Mouse (Mus musculus) left cerebral cortex, postnatal 4 days (tissue): ENCODE results near the gene Usf3. TPM values are rescaled to one million over a fixed set of nuclear protein-coding genes. Genes with fewer than 3 reads are reported as not detected.

Source experiments
- DNase-seq: peaks from one replicate; pipeline ENCODE4 v3.0.0-alpha.2; 2022
- intact Hi-C: fragments of 180-260 bp; cut with DNase I; formaldehyde crosslinking; loops from one replicate; pipeline ENCODE4 v1.15.1; 2025
- total RNA-seq, 2 experiments: library from RNA; stranded (reverse); gene quantifications; 2 replicates each; pipeline ENCODE4 v1.2.3; 2021

Usf3 gene
- total RNA-seq: 10 to 100 TPM; 27.7 to 27.9 TPM

DNA sequence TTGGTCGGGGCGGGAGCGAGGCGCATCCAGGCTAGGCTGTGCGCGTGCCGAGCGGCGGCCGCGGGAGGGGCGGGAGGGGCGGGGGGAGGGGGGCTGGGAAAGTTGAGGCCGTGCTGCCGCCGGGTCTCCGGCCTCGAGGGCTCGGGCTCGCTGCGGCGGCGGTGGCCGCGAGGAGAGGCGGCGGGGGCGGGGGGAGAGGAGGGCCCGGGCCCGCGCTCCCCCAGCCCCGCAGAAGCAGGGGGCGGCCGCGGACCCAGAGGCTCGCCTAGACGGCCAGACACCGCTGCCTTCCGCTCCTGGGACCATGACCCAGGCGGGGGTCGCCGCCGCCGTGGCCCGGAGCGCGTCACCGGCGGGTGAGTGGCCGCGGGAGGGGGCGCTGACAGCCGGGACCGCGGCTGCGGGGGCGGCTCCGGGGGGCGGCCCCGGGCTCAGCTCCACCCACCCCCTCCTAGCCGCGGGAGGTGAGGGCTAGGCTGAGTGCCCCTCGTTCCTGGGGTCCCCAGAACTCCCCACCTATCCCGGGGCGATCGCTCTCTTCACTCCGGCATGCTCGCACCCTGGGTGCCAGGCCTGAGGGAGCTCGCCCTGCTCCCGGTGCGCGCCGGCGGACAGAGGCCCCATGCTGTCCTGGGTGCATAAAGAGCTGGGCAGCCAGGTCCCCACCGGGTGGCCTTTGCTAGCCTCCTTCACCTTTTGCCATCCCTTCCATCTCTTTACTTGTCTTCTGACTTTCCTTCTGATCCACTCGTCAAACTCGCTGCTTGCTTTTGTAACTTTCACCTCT, at the start of gene Usf3:
Usf3 (plus strand) TSS at position 92 of the 787 bp plus-strand sequence.
- intact Hi-C loops: no loop called here
- DNase-seq: peak; percentile 47

DNA sequence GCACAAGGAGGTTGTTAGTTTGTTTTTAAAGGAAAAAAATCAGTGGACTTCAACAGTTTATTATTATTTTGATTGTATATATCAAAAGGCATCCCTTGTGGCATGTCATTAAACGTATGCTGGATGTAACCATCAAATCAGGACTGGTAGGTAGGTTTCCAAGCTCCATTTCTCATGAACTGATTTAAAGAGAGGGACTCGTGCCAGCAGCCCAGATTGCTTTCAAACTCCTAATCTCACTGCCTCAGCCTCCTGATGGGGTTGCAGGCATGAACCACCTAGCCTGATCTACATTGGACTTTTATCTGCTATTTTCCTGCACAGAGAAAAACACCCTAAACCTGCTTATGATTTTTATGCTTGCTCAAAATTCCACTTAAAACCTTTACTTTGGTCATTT, 49.3 kb upstream of the Usf3 start:
- intact Hi-C loops: no loop called here
- DNase-seq: no peak

- intact Hi-C loops: no loop called here
- no peak for DNase-seq
Measured at GRCm38 (mm10) chr16:44124713-44125112, 48.3 kb upstream of the Usf3 start.

GRCm38 (mm10) chr16:44125436-44125835, 47.6 kb upstream of the Usf3 start:
- intact Hi-C loops: no loop called here
- DNase-seq: no peak

- intact Hi-C loops: no loop called here
- no peak for DNase-seq
Measured at GRCm38 (mm10) chr16:44126437-44126836, 46.6 kb upstream of the Usf3 start.

- intact Hi-C loops: no loop called here
Measured at GRCm38 (mm10) chr16:44132300-44132699, 40.7 kb upstream of the Usf3 start.

GRCm38 (mm10) chr16:44133187-44133586, 39.9 kb upstream of the Usf3 start:
- DNase-seq: no peak
- intact Hi-C loops: no loop called here

More at GRCm38 (mm10) chr16:44132300-44132699, 40.7 kb upstream of the Usf3 start:
- DNase-seq: no peak

DNA sequence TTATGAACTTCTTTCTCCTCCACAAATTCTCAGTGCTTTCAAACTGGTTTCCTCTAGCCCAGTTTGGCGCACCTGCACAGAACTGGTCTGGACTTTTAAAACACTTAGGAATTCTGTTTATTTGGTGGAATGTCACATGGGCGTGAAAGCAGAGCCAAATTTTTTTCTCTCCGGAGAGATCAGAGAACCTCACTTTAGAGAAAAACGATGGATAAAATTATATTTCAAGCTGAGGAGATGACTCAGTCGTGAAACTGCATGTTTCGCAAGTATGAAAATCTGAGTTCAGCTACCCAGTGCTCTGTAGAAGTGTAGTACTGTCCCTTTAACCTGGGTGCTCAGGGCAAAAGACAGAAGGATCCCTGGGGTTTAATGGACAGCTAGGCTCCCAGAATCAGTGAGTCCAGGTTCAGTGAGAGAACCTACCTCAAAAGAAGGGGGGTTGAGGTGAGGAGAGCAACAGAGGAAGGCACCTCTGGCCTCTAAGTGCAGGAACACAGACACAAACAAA, 36.5 kb upstream of the Usf3 start:
- no peak for DNase-seq
- intact Hi-C loops: no loop called here

DNA sequence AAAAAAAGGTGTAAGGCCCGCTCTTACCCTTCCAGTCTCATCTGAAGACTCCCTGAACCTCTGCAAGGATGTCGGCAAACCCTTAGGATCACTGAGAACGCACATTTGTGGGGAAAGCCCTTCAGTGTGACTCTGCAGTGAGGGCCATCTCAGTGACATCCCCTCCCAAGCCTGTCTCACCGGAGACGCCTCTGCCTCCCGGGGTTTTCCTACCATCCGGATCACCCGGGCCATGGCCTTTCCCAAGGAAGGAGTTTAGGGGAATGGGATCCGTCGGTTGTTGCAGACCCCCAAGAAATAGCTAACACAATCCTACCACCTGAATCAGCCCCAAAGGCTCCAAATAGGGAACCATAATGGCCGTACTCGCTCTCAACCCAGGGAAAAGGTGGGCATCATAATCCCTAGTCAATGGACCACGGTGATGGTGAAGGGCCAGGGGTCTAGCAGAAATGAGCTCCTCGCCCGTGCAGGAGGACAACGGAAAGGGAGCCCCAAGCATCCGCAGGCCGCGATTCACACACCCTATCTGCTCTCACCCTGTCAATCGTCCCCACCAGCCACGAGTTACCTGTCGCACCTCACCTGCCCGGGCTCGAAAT, 34.6 kb upstream of the Usf3 start:
- DNase-seq: peak; percentile 6

GRCm38 (mm10) chr16:44138979-44139535, 34.0 kb upstream of the Usf3 start:
- DNase-seq: peak; percentile 86
- intact Hi-C loops: no loop called here

More for the DNA sequence above, 34.6 kb upstream of the Usf3 start:
- intact Hi-C loops: no loop called here

- DNase-seq: peak; percentile 94
- intact Hi-C loops: loop anchor here (10.0 kb wide), 1 partner anchor 225 kb away; no protein-coding TSS in a partner anchor
Measured at GRCm38 (mm10) chr16:44139536-44140185, 33.4 kb upstream of the Usf3 start, which contains the start of the genes Atp6v1a and Naa50. TSS of gene Atp6v1a (minus strand) at chr16:44139705. TSS of gene Naa50 (plus strand) at chr16:44139830.

DNA sequence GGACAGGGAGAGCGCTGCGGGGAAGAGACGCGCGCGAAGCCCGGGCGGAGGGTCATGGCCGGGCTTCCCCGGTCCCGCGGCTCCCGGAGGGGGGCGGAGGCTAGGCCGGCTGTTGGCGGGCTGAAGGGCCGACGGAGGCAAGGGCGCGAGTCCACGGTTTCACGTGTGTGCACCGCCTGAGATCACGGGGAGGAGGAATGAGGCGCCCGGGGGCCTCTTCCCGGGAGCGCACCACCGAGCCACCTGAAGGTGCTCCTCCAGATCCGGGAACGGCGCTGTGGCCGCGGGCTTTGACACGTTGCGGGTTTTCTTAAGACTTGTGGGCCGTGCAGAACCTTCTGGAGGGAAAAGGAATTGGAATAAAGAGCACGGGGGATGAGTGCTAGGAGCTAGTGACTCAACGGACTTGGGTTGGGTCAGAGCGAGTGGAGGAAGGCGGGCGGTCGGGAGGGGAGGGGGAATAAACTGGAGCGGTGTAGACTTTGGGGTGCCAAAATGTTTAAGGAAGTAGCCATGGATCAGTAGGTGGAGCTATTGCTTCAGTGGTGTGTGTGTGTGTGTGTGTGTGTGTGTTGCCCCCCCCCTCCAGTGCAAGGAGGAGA, 32.8 kb upstream of the Usf3 start:
- DNase-seq: peak; percentile 78
- intact Hi-C loops: loop anchor here (10.0 kb wide), 1 partner anchor 225 kb away; no protein-coding TSS in a partner anchor

- no peak for DNase-seq
- intact Hi-C loops: loop anchor here (10.0 kb wide), 1 partner anchor 223 kb away; no protein-coding TSS in a partner anchor
Measured at GRCm38 (mm10) chr16:44141483-44141882, 31.6 kb upstream of the Usf3 start.

DNA sequence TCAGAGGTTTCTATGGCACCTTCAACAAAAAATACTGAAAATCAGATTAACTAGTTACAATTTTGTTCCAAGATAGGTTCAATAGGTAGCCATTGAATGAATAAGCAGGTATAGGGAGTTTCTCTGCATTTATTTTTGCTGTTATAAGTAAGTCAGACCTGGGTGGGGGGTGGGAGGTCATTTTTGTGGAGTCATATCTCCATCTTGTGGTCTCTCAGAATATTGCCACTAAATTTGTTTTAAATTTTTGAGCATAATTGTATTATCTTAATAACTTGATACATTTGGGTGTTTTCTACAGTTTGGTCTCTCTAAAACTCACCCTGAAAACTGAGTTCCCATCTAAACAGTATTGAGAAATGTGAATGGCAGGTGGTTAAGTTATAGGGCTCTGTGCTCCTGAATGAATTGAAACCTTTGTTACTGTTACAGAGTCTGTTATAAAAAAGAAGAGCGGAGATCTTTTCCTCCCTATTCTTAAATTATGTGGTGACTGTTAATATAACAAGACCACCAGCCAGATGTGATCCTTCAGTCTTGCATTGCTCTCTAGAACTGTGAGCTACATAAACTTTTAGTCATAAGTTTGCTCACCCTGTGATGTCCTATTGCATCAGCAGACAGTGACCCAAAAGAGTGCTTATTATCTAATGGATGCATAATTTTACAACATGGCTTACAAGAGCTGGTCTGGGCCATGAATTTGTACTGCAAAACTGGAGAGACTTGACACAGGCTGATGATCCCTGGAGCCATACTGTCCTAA, 23.9 kb upstream of the Usf3 start:
- intact Hi-C loops: loop anchor here (10.0 kb wide), 1 partner anchor 216 kb away; no protein-coding TSS in a partner anchor
- DNase-seq: no peak

GRCm38 (mm10) chr16:44154497-44155057, 18.5 kb upstream of the Usf3 start:
- DNase-seq: no peak
- intact Hi-C loops: no loop called here

DNA sequence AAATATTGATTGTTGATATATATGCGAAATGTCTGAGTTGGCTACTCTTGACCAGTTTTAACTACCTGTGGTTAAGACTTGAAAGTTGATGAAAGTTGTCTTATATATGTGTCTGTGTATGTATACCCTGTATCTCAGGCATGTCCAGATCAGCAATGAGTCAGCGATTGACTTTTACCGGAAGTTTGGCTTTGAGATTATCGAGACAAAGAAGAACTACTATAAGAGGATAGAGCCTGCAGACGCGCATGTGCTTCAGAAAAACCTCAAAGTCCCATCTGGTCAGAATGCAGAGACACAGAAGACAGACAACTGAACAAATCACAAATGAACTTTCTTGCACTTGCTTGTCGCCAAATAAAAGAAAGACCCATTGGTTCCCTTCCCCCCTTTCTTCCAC, 13.7 kb upstream of the Usf3 start:
- no peak for DNase-seq
- intact Hi-C loops: no loop called here

DNA sequence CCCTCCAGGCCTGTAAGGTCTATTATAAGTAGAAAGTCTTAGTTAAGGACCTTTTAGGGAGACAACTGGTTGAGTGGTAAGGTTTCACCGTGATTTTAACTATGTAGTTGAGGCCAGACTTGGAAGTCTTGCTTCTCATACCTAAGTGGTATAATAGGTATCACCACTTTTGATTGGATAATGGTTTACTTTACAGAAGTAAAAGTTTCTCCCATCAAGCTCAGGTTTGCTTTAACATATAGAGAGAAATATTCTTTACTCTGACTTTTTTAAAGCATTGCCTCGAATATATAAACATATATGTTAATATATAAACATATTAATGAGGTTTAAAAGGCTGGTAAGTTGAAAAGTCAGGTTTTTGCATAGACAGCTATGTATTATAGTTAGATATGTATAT, 9.2 kb upstream of the Usf3 start:
- intact Hi-C loops: no loop called here
- no peak for DNase-seq

- intact Hi-C loops: no loop called here
Measured at GRCm38 (mm10) chr16:44165182-44165581, 7.9 kb upstream of the Usf3 start.

GRCm38 (mm10) chr16:44168990-44169389, 4.1 kb upstream of the Usf3 start:
- intact Hi-C loops: no loop called here
- DNase-seq: no peak

More at GRCm38 (mm10) chr16:44165182-44165581, 7.9 kb upstream of the Usf3 start:
- no peak for DNase-seq
